Mouse (Mus musculus): ENCODE measurements around the gene Ppp1r1a.

- no peak for TF ChIP-seq CTCF (IDR thresholded peaks at IDR 0.05; ENCODE audit: low read depth)
- TF ChIP-seq EP300 (optimal IDR thresholded peaks at IDR 0.05) = no peak
Measured at GRCm38 (mm10) chr15:103514119-103514518, 23.7 kb downstream of the Ppp1r1a start.

All from stomach, postnatal 0 days (tissue).